Mouse (Mus musculus) ES-Bruce4 (cell line): Measurements from ENCODE around the gene Pik3cd.

Experiments
- CTCF ChIP-seq: IDR thresholded peaks from one replicate; pipeline ENCODE4 v1.8.1; 2011; ENCODE audit warnings: low read depth, low read length
- EP300 ChIP-seq: IDR thresholded peaks from 2 replicates; pipeline ENCODE4 v1.6.1; 2011; ENCODE audit warnings: low read depth, low read length; ENCODE audit not compliant: insufficient read depth

DNA sequence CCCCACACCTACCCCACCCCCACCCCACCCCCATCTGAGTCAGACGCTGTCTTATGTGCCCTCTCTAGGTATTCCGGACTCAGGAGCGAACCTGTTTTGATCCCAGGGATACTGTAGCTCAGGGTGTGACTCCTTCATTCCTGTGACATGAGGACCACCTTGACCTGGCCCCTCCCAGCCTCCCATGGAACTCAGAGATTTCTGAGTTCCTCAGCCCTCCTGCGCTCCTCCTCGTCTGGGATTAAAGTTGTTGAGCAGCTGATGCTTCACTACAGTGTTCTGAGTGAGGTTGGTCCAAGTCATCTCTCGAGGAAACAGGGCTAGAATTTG is 94.1 kb downstream of the Pik3cd start:
- TF ChIP-seq CTCF (no peak), EP300 (no peak)
